Mouse (Mus musculus): ENCODE results near the gene Dsp.

The Dsp gene

GRCm38 (mm10) chr13:38151069-38151588 lies at the start of gene Dsp:
TSS of gene Dsp (plus strand) at chr13:38151294.
- DNase-seq (ENCODE audit: extremely low read depth, low read depth, low spot score), result no peak

- no peak for DNase-seq (ENCODE audit: extremely low read depth, low read depth, low spot score)
These were observed 47.7 kb upstream of the Dsp start for GRCm38 (mm10) chr13:38103406-38103805.

- DNase-seq (ENCODE audit: extremely low read depth, low read depth, low spot score), result no peak
These were observed 46.6 kb upstream of the Dsp start for GRCm38 (mm10) chr13:38104501-38104900.

GRCm38 (mm10) chr13:38109081-38109480 lies 42.0 kb upstream of the Dsp start:
- no peak for DNase-seq (ENCODE audit: extremely low read depth, low read depth, low spot score)

- DNase-seq (ENCODE audit: extremely low read depth, low read depth, low spot score), result peak; percentile 85
These were observed 28.8 kb upstream of the Dsp start for GRCm38 (mm10) chr13:38122321-38122720.

- DNase-seq (ENCODE audit: extremely low read depth, low read depth, low spot score), result peak; percentile 56
These were observed 27.4 kb upstream of the Dsp start for GRCm38 (mm10) chr13:38123666-38124065.

GRCm38 (mm10) chr13:38127683-38128082 lies 23.4 kb upstream of the Dsp start:
- peak; percentile 50 for DNase-seq (ENCODE audit: extremely low read depth, low read depth, low spot score)

- peak; percentile 97 for DNase-seq (ENCODE audit: extremely low read depth, low read depth, low spot score)
These were observed 22.8 kb upstream of the Dsp start for GRCm38 (mm10) chr13:38128246-38128645.

GRCm38 (mm10) chr13:38129492-38129891 lies 21.6 kb upstream of the Dsp start:
- no peak for DNase-seq (ENCODE audit: extremely low read depth, low read depth, low spot score)

GRCm38 (mm10) chr13:38130116-38130515 lies 21.0 kb upstream of the Dsp start:
- no peak for DNase-seq (ENCODE audit: extremely low read depth, low read depth, low spot score)

- no peak for DNase-seq (ENCODE audit: extremely low read depth, low read depth, low spot score)
These were observed 18.0 kb upstream of the Dsp start for GRCm38 (mm10) chr13:38133016-38133528.

- no peak for DNase-seq (ENCODE audit: extremely low read depth, low read depth, low spot score)
These were observed 10.6 kb upstream of the Dsp start for GRCm38 (mm10) chr13:38140521-38140920.

GRCm38 (mm10) chr13:38144962-38145713 lies 6.0 kb upstream of the Dsp start:
- peak; percentile 93 for DNase-seq (ENCODE audit: extremely low read depth, low read depth, low spot score)

- DNase-seq (ENCODE audit: extremely low read depth, low read depth, low spot score), result no peak
These were observed 2.7 kb upstream of the Dsp start for GRCm38 (mm10) chr13:38148348-38148747.

GRCm38 (mm10) chr13:38151671-38152428 lies 756 bp downstream of the Dsp start:
- no peak for DNase-seq (ENCODE audit: extremely low read depth, low read depth, low spot score)

GRCm38 (mm10) chr13:38152429-38153035 lies 1.4 kb downstream of the Dsp start:
- DNase-seq (ENCODE audit: extremely low read depth, low read depth, low spot score), result no peak

GRCm38 (mm10) chr13:38155523-38155922 lies 4.4 kb downstream of the Dsp start:
- no peak for DNase-seq (ENCODE audit: extremely low read depth, low read depth, low spot score)

- DNase-seq (ENCODE audit: extremely low read depth, low read depth, low spot score), result no peak
These were observed 6.5 kb downstream of the Dsp start for GRCm38 (mm10) chr13:38157635-38158034.

GRCm38 (mm10) chr13:38162002-38162401 lies 10.9 kb downstream of the Dsp start:
- DNase-seq (ENCODE audit: extremely low read depth, low read depth, low spot score), result no peak

- peak; percentile 96 for DNase-seq (ENCODE audit: extremely low read depth, low read depth, low spot score)
These were observed 11.6 kb downstream of the Dsp start for GRCm38 (mm10) chr13:38162668-38163067.

- peak; percentile 64 for DNase-seq (ENCODE audit: extremely low read depth, low read depth, low spot score)
These were observed 13.8 kb downstream of the Dsp start for GRCm38 (mm10) chr13:38164932-38165331.
